Mouse (Mus musculus) cerebellum, adult 2 months (tissue): ENCODE data around the gene Pprc1.

Experiments
- CTCF ChIP-seq: fragments of 200-500 bp; IDR thresholded peaks from 2 replicates; pipeline ENCODE4 v1.5.1; 2011; ENCODE audit warnings: low read depth, mild to moderate bottlenecking, control low read depth, low read length, moderate library complexity, borderline replicate concordance; ENCODE audit not compliant: insufficient read depth
- POLR2A ChIP-seq: fragments of 200-500 bp; IDR thresholded peaks from 2 replicates; pipeline ENCODE4 v1.6.1; 2011; ENCODE audit warnings: low read length, control low read depth, borderline replicate concordance; ENCODE audit not compliant: insufficient read depth

- TF ChIP-seq POLR2A (no peak), CTCF (no peak)
Observed at GRCm38 (mm10) chr19:46045696-46046311, 1.1 kb downstream of the Pprc1 start.
